Mouse (Mus musculus) lung, postnatal 0 days (tissue): Measurements from ENCODE around the gene Upp1.

Experiments
- CTCF ChIP-seq: IDR thresholded peaks from 2 replicates; pipeline ENCODE4 v1.5.1; 2016; ENCODE audit warnings: antibody characterized with exemption, mild to moderate bottlenecking
- EP300 ChIP-seq: IDR thresholded peaks from 2 replicates; pipeline ENCODE4 v1.6.1; 2016; ENCODE audit warnings: antibody characterized with exemption, mild to moderate bottlenecking, control low read depth

GRCm38 (mm10) chr11:9076444-9076843, 41.5 kb upstream of the Upp1 start:
- TF ChIP-seq CTCF (no peak), EP300 (no peak)
